Mouse (Mus musculus) C2C12 (cell line): ENCODE data around the gene Cyp1b1.

Source experiments
- CTCF ChIP-seq: IDR thresholded peaks from one replicate; pipeline ENCODE4 v1.5.1; 2011; ENCODE audit not compliant: control insufficient read depth, insufficient read depth, insufficient read length
- FOSL1 ChIP-seq: IDR thresholded peaks from one replicate; pipeline ENCODE4 v1.8.0; 2011; ENCODE audit warnings: mild to moderate bottlenecking, low read length; ENCODE audit not compliant: poor library complexity, insufficient read depth, severe bottlenecking

DNA sequence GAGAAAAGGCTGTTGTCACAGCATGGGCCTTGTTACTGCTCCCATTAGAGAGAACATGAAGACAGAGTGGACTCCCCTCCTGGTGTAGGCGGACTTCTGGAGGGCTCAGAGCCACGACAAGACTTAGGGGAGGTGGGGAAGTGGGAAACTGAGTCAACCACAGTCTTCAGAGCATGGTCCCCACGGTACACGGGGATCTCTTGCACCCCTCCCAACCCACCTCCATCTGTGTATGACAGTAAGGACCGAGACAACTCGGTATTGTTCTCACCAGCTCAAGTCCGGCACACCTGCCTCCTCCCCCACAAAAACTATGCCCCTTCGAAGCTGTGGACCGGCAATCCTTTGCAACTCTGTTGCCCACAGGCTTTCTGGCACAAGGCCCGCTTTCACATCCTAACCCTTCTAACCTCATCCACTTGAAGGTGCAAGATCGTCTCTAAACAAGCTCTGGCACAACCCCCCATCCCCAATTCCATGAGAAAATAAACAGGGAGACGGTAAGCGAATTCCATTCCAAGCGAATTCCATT is 13.3 kb upstream of the Cyp1b1 start:
- TF ChIP-seq CTCF (no peak), FOSL1 (no peak)
